Mouse (Mus musculus): Measurements from ENCODE around the gene AC129217.1. TPM values are rescaled to one million over a fixed set of nuclear protein-coding genes. Genes with fewer than 3 reads are reported as not detected.

The AC129217.1 gene
- total RNA-seq, 1 experiment from 2014 or later = 16.8 TPM

Other genes with a start within 250 kb of the AC129217.1 start
- not detected for gene Slc22a8, start 238.5 kb upstream of the AC129217.1 start, total RNA-seq (2023)
- not detected for gene Slc22a6, start 211.7 kb upstream of the AC129217.1 start, total RNA-seq (2023)
- gene Chrm1, start 166.0 kb upstream of the AC129217.1 start, total RNA-seq (2023) = not detected
- gene Slc3a2, start 106.4 kb upstream of the AC129217.1 start, total RNA-seq (2023) = 222 TPM
- gene Wdr74, start 93.9 kb upstream of the AC129217.1 start, total RNA-seq (2023) = 116 TPM
- 10.2 TPM for gene 1700092M07Rik, start 89.1 kb upstream of the AC129217.1 start, total RNA-seq (2023)
- 221 TPM for gene Stx5a, start 88.4 kb upstream of the AC129217.1 start, total RNA-seq (2023)
- gene Nxf1, start 72.7 kb upstream of the AC129217.1 start, total RNA-seq (2023) = 393 TPM
- 39.0 TPM for gene Tmem223, start 58.8 kb upstream of the AC129217.1 start, total RNA-seq (2023)
- gene Tmem179b, start 55.3 kb upstream of the AC129217.1 start, total RNA-seq (2023) = 75.2 TPM
- 10.3 TPM for gene Taf6l, start 43.4 kb upstream of the AC129217.1 start, total RNA-seq (2023)
- 59.8 TPM for gene Polr2g, start 31.2 kb upstream of the AC129217.1 start, total RNA-seq (2023)
- 0.58 TPM for gene Zbtb3, start 27.2 kb upstream of the AC129217.1 start, total RNA-seq (2023)
- gene Ttc9c, start 10.4 kb upstream of the AC129217.1 start, total RNA-seq (2023) = 22.9 TPM
- 99.6 TPM for gene Hnrnpul2, start 9.8 kb upstream of the AC129217.1 start, total RNA-seq (2023)
- gene Bscl2, start 7.7 kb downstream of the AC129217.1 start, total RNA-seq (2023) = 41.8 TPM
- not detected for gene Gng3, start 9.4 kb downstream of the AC129217.1 start, total RNA-seq (2023)
- 0.61 TPM for gene Lrrn4cl, start 21.0 kb downstream of the AC129217.1 start, total RNA-seq (2023)
- 113 TPM for gene Ubxn1, start 41.7 kb downstream of the AC129217.1 start, total RNA-seq (2023)
- gene Uqcc3, start 51.1 kb downstream of the AC129217.1 start, total RNA-seq (2023) = 31.5 TPM
- gene Lbhd1, start 54.0 kb downstream of the AC129217.1 start, total RNA-seq (2023) = 9.4 TPM
- not detected for gene Gm49403, start 54.2 kb downstream of the AC129217.1 start, total RNA-seq (2023)
- gene 1810009A15Rik, start 59.1 kb downstream of the AC129217.1 start, total RNA-seq (2023) = 33.6 TPM
- gene Gm49416, start 59.2 kb downstream of the AC129217.1 start, total RNA-seq (2023) = 7.6 TPM
- gene Ints5, start 63.2 kb downstream of the AC129217.1 start, total RNA-seq (2023) = 21.6 TPM
- gene Ganab, start 68.3 kb downstream of the AC129217.1 start, total RNA-seq (2023) = 152 TPM
- 60.9 TPM for gene B3gat3, start 90.6 kb downstream of the AC129217.1 start, total RNA-seq (2023)
- gene Rom1, start 99.6 kb downstream of the AC129217.1 start, total RNA-seq (2023) = 6.9 TPM
- gene Eml3, start 99.8 kb downstream of the AC129217.1 start, total RNA-seq (2023) = 86.8 TPM
- gene Mta2, start 112.1 kb downstream of the AC129217.1 start, total RNA-seq (2023) = 164 TPM
- 42.6 TPM for gene Tut1, start 124.1 kb downstream of the AC129217.1 start, total RNA-seq (2023)
- gene Eef1g, start 137.3 kb downstream of the AC129217.1 start, total RNA-seq (2023) = 614 TPM
- gene Ahnak, start 159.5 kb downstream of the AC129217.1 start, total RNA-seq (2023) = 120 TPM

Data from CD8-positive naive resting alpha-beta T cell, adult 57 days (primary cell).